Mouse (Mus musculus) limb, embryonic 15.5 days (tissue): ENCODE measurements around the gene Btn2a2. TPM values are rescaled to one million over a fixed set of nuclear protein-coding genes. Genes with fewer than 3 reads are reported as not detected.
A peak's percentile ranks its signal among the peaks of the same experiment; 100 is the strongest.

Source experiments
- ATAC-seq: fragments of 200-750 bp; cut with Nextera tagmentation; 2 replicates; pipeline ENCODE4 v1.8.0; 2017; ENCODE audit warnings: low read depth, moderate TSS enrichment; ENCODE audit not compliant: insufficient number of reproducible peaks, low FRiP score, low TSS enrichment
- H3K27ac ChIP-seq: fragments of 300-500 bp; sonication (generic); 2 replicates; pipeline ENCODE4 v1.5.1; 2015; ENCODE audit warnings: moderate library complexity, mild to moderate bottlenecking, inconsistent platforms
- H3K27me3 ChIP-seq: fragments of 300-500 bp; sonication (generic); 2 replicates; pipeline ENCODE4 v1.6.1; 2015; ENCODE audit warnings: inconsistent platforms
- H3K36me3 ChIP-seq: fragments of 300-500 bp; sonication (generic); 2 replicates; pipeline ENCODE4 v1.6.1; 2015; ENCODE audit warnings: inconsistent platforms
- H3K4me1 ChIP-seq: fragments of 300-500 bp; sonication (generic); 2 replicates; pipeline ENCODE4 v1.6.1; 2015; ENCODE audit warnings: inconsistent platforms
- H3K4me2 ChIP-seq: fragments of 300-500 bp; sonication (generic); 2 replicates; pipeline ENCODE4 v1.6.1; 2015; ENCODE audit warnings: mild to moderate bottlenecking, inconsistent platforms
- H3K4me3 ChIP-seq: fragments of 300-500 bp; sonication (generic); 2 replicates; pipeline ENCODE4 v1.5.1; 2015; ENCODE audit warnings: mild to moderate bottlenecking, inconsistent platforms
- H3K9ac ChIP-seq: fragments of 300-500 bp; sonication (generic); 2 replicates; pipeline ENCODE4 v1.6.1; 2015; ENCODE audit warnings: inconsistent platforms
- H3K9me3 ChIP-seq: fragments of 300-500 bp; sonication (generic); 2 replicates; pipeline ENCODE4 v1.6.1; 2016; ENCODE audit warnings: inconsistent platforms
- WGBS: fragments of 180-500 bp; shearing (Covaris S2); methylation state at CpG from one replicate; pipeline ENCODE4 v1.1.7; 2015; 5-methylcytosine and 5-hydroxymethylcytosine counted together
- polyA plus RNA-seq: library from polyadenylated mRNA; unstranded; fragments of >200 nt; fragmentation: Nextera tagmentation; extraction: Ambion mirVana; gene quantifications from 2 replicates; pipeline ENCODE4 v1.2.1, GENCODE M21; 2015

Gene Btn2a2
- polyA plus RNA-seq, 1 experiment from 2014 or later: 0.67 TPM

DNA sequence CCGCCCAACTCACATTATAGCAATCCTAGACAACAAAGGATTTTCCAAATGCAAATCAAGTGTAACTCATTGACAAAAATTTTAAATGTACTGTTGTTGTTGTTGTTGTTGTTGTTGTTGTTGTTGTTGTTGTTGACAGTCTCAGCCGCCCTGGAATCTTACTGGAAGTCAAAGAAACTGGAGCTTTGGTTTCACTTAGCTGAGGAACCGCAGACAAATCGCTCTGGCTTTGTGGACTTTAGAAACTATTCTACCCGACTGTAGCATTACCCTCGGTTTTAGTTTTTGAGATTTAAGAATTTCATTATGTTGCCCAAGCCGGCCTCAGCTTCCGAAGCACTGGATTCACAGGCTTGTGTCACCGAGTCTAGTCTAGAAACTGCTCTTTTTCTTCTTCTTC lies 34.7 kb downstream of the Btn2a2 start:
- Histone ChIP-seq H3K4me3 (peak overlapping the region; percentile 67), H3K27ac (peak overlapping the region; percentile 94), H3K9ac (peak overlapping the region; percentile 57), H3K27me3 (no peaks in the 10 kb centered on the region), H3K9me3 (no peaks in the 10 kb centered on the region), H3K36me3 (no peaks in the 10 kb centered on the region), H3K4me1 (no peaks in the 10 kb centered on the region), H3K4me2 (peak overlapping the region; percentile 48)
- under 1% methylated on average over 9 of the region's 9 CpGs for WGBS
- ATAC-seq: no peak

DNA sequence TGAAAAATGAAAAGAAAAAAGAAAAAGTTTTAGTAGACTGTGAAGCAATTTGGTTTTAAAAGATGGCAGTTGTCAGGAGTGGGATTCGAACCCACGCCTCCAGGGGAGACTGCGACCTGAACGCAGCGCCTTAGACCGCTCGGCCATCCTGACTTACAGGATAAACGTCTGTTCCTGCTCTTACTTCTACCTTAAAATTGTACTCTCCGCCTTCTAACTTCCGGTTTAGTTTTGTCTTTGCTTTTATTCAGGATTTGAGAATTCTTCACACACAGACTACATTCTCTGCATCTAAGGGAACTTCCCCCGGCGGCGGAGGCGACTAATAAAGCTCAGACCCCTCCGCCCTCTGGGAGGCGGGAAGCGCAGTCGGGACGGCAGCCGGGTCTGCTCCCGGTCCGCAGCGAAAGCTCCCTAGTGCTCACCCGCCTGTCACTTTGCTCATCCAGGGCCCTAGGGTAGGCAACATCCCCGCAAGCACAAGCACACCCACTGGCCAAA lies 35.2 kb downstream of the Btn2a2 start:
- peak; percentile 80 for ATAC-seq
- H3K27ac ChIP-seq: peak overlapping the region; percentile 94
- H3K9me3 ChIP-seq: no peaks in the 10 kb centered on the region
- H3K4me2 ChIP-seq: peak overlapping the region; percentile 48
- no peaks in the 10 kb centered on the region for H3K4me1 ChIP-seq
- peak overlapping the region; percentile 57 for H3K9ac ChIP-seq
- H3K36me3 ChIP-seq: no peaks in the 10 kb centered on the region
- WGBS: under 1% methylated on average over 25 of the region's 25 CpGs
- H3K4me3 ChIP-seq: peak overlapping the region; percentile 67
- H3K27me3 ChIP-seq: no peaks in the 10 kb centered on the region

DNA sequence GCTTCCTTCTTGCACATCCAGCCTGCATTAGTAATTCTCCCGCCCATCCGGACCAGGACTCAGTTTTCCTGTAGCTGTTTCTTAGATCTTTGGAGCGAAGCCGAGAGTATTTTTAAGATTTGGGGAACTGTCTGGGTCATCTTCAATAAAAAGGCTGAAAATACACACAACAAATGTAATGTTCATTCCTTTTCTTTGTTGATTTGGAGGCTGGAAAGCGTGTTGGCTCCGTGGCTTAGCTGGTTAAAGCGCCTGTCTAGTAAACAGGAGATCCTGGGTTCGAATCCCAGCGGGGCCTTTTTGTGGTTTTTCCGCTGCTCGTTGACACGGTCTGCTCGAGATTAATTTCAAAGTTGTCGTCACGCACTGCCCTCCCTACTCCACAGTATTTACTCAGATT lies 38.3 kb downstream of the Btn2a2 start:
- WGBS: under 1% methylated on average over 15 of the region's 15 CpGs
- no peak overlapping the region for H3K9ac ChIP-seq
- H3K4me1 ChIP-seq: no peaks in the 10 kb centered on the region
- peak overlapping the region; percentile 61 for H3K4me2 ChIP-seq
- no peaks in the 10 kb centered on the region for H3K27me3 ChIP-seq
- peak overlapping the region; percentile 62 for H3K27ac ChIP-seq
- H3K36me3 ChIP-seq: no peaks in the 10 kb centered on the region
- no peak for ATAC-seq
- H3K4me3 ChIP-seq: peak overlapping the region; percentile 54
- H3K9me3 ChIP-seq: no peaks in the 10 kb centered on the region

DNA sequence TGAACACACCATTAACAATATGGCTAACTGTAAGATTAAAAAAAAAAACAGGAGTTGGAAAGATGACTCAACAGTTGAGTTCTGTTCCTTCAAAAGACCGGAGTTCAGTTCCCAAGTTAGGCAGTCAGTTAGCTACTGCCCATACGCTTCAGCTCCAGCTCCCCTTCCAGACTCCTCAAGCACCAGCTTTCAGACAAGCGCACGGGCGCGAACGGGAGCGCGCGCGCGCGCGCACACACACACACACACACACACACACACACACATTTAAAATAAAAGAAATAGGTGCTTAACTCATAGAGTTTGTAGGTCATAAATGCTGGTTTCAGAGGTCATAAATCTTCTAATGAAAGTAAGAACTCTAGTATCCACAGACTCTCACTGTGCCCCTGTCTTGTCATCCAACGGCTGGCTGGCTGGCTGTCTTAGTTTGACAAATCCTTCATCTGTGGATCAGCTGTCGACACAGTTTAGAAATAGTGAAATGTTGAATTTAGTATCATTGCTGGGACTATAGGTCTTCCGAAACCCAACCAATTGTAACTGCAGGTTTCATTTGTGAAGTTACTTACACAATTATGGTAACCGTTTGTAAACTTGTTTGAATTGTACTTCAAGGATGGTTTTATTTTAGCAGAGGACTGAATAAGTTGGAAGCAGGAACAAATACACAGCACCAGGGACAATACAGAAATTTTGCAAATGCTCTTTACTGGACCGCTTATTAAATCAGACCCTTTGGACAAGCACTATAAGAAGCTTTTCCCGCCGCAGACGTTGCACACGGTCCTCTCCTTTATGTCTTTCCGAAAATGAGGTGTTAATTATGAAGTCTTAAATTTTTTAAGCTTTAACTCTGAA lies 39.2 kb downstream of the Btn2a2 start:
- WGBS: under 1% methylated on average over 24 of the region's 24 CpGs
- peak overlapping the region; percentile 61 for H3K4me2 ChIP-seq
- peak overlapping the region; percentile 71 for H3K27ac ChIP-seq
- no peaks in the 10 kb centered on the region for H3K36me3 ChIP-seq
- ATAC-seq: no peak
- H3K9ac ChIP-seq: peak overlapping the region; percentile 11
- no peaks in the 10 kb centered on the region for H3K27me3 ChIP-seq
- H3K9me3 ChIP-seq: no peaks in the 10 kb centered on the region
- H3K4me3 ChIP-seq: peak overlapping the region; percentile 54
- peaks cover 3% of the 10 kb centered on the region for H3K4me1 ChIP-seq

DNA sequence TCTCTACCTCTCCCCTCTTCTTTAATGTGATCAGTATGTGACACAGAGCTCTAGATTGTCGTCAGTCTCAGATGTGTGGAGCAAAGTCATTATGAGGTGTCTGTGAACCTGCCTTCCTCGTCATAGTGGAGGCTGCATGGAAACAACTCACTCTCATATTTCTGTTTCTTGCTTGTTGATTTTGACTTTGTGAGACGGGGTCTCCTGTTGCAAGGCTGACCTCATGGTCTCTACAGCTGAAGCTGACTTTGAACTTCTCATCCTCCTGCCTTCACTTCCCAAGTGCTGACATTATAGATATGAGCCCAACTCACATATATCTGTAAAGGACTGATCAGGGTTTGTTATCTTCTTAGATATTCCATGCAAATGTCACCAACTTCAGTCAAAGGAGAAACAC lies 39.9 kb downstream of the Btn2a2 start:
- Histone ChIP-seq H3K36me3 (no peaks in the 10 kb centered on the region), H3K9me3 (no peaks in the 10 kb centered on the region), H3K9ac (no peak overlapping the region), H3K4me3 (peak overlapping the region; percentile 54), H3K27ac (peak overlapping the region; percentile 71), H3K27me3 (no peaks in the 10 kb centered on the region), H3K4me1 (peaks cover 6% of the 10 kb centered on the region), H3K4me2 (peak overlapping the region; percentile 61)
- ATAC-seq: no peak
- WGBS: 52% methylated on average over 3 of the region's 3 CpGs

DNA sequence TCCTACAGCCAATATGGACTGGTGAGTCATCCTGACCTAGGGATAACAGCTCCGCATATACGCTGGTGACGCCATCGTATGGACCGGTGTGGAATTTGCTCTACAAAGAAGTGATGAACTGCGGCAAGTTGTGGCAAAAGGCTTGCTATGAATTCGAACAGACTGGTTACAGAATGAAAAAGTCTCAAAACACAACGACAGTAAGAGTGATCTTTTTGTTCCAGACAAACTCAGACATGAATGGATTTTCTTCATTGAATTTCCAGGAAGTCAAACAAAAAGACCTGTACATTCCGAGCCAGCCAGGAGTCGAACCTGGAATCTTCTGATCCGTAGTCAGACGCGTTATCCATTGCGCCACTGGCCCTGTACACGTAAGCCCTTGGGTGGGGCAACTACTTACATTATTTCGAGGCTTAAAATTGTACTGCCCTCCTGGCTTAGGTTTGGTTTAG lies 42.1 kb downstream of the Btn2a2 start:
- no peaks in the 10 kb centered on the region for H3K27me3 ChIP-seq
- peak overlapping the region; percentile 26; the same call in 1 of the 2 replicates for H3K9ac ChIP-seq
- no peaks in the 10 kb centered on the region for H3K36me3 ChIP-seq
- H3K4me2 ChIP-seq: peak overlapping the region; percentile 63
- H3K9me3 ChIP-seq: no peaks in the 10 kb centered on the region
- no peak for ATAC-seq
- H3K27ac ChIP-seq: peak overlapping the region; percentile 99
- H3K4me3 ChIP-seq: peak overlapping the region; percentile 59
- WGBS: under 1% methylated on average over 16 of the region's 16 CpGs
- H3K4me1 ChIP-seq: peaks cover 6% of the 10 kb centered on the region

DNA sequence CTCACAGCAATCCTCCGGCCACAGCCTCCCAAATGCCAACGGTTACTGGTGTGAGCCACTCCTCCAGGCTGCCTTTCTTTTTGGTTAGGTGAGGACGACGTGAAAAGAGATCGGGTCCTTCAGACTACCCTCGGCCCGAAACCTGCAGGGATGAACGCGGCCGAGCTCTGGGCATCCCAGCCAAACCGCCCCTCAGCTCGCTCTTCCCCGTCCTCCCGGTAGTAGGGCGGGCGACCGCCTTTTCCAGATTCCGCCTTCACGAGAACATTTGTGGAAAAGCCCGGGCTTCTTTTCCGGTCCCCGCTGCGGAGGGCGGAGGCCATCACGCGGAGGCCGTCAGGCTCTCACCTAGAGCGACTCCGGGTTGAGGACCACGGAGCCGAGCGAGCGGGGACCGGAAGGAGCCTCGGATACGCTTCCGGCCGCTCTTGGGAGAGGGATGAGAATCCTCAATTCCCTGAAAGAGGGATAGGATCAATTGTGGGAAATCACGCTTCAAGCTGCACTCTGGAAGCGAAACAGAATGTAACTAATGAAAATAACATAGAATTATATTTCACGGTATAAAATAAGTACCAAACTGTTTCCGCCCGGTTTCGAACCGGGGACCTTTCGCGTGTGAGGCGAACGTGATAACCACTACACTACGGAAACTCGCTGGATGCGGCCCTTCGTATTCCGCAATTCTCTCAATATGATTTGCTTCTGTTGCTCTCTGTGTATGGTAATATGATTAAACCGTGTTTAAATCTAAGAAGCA lies 42.9 kb downstream of the Btn2a2 start:
- peak overlapping the region; percentile 99 for H3K27ac ChIP-seq
- under 1% methylated on average over 55 of the region's 55 CpGs for WGBS
- no peaks in the 10 kb centered on the region for H3K27me3 ChIP-seq
- peak; percentile 92 for ATAC-seq
- H3K4me3 ChIP-seq: peak overlapping the region; percentile 59
- peak overlapping the region; percentile 72 for H3K9ac ChIP-seq
- H3K4me1 ChIP-seq: peaks cover 6% of the 10 kb centered on the region
- H3K36me3 ChIP-seq: no peaks in the 10 kb centered on the region
- H3K9me3 ChIP-seq: no peaks in the 10 kb centered on the region
- peak overlapping the region; percentile 63 for H3K4me2 ChIP-seq

DNA sequence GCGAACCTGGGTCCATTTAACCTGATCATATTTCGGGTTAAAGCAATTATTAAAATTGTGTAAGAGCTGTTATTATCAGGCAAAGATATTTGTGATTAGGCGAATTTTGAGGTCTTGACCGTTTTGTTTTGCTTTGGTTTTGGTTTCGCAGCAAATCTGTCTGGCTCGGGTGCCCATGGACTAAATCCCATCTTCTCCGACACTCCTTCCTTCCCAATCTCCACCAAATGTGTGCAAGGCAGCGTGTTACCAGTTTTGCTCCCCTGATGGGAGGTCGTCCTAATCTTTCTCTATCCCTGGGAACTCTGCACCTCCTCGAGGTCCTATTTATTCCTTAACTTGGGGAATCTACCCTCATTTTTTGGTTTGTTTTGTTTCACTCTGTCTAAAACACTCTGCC lies 43.5 kb downstream of the Btn2a2 start:
- WGBS: 3% methylated on average over 10 of the region's 10 CpGs
- no peak for ATAC-seq

DNA sequence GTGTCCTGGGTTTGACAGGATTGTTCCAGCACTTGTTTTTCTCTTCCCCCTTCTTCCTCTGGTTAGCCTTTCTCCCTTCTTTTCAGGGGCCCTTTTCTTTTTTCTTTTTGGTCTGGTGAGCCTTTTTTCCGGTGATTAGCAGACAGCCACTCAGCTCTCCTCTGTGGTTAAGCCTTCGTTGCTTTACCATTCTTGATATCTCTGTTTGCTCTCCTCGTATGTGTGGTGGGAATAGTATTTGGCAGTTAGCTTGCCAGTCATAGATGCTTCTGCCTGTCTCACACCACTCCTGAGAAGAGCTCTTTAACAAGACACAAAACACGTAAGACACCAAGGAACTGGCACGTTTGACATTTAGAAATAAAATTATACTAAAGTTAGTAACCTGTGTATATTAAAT lies 44.2 kb downstream of the Btn2a2 start:
- peak overlapping the region; percentile 33; the same call in 1 of the 2 replicates for H3K27ac ChIP-seq

More for the DNA sequence above, 43.5 kb downstream of the Btn2a2 start:
- Histone ChIP-seq H3K27me3 (no peaks in the 10 kb centered on the region), H3K4me1 (peaks cover 6% of the 10 kb centered on the region), H3K4me3 (peak overlapping the region; percentile 59), H3K36me3 (no peaks in the 10 kb centered on the region), H3K4me2 (peak overlapping the region; percentile 63), H3K27ac (peak overlapping the region; percentile 99), H3K9ac (peak overlapping the region; percentile 72), H3K9me3 (no peaks in the 10 kb centered on the region)

DNA sequence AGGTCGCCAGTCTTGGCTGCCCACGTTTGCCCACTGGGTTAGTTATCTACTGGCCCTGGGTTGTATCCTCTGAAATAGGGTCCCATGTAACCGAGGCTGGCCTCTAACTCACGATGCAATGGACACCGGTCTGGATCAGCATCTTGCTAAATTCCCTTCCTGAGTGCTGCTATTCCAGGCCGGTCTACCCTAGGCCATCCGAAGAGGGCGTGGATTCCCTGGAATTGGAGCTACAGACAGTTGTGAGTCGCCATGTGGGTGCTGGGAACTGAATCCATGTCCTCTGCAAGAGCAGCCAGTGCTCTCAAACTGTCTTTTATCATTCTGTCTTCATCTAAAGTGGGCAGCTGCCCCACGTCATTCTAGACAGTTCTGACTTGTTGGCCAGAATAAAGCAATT lies 48.8 kb downstream of the Btn2a2 start:
- Histone ChIP-seq H3K9ac (no peak overlapping the region), H3K36me3 (no peaks in the 10 kb centered on the region), H3K4me2 (no peak overlapping the region), H3K4me1 (peaks cover 9% of the 10 kb centered on the region), H3K4me3 (no peak overlapping the region), H3K27ac (no peak overlapping the region), H3K9me3 (no peaks in the 10 kb centered on the region), H3K27me3 (no peaks in the 10 kb centered on the region)
- WGBS: 69% methylated on average over 10 of the region's 10 CpGs
- ATAC-seq: no peak

More for the DNA sequence above, 44.2 kb downstream of the Btn2a2 start:
- Histone ChIP-seq H3K9ac (no peak overlapping the region), H3K36me3 (no peaks in the 10 kb centered on the region), H3K27me3 (no peaks in the 10 kb centered on the region), H3K9me3 (no peaks in the 10 kb centered on the region), H3K4me3 (peak overlapping the region; percentile 59), H3K4me1 (peaks cover 6% of the 10 kb centered on the region), H3K4me2 (peak overlapping the region; percentile 63)
- 60% methylated on average over 5 of the region's 5 CpGs for WGBS
- no peak for ATAC-seq

DNA sequence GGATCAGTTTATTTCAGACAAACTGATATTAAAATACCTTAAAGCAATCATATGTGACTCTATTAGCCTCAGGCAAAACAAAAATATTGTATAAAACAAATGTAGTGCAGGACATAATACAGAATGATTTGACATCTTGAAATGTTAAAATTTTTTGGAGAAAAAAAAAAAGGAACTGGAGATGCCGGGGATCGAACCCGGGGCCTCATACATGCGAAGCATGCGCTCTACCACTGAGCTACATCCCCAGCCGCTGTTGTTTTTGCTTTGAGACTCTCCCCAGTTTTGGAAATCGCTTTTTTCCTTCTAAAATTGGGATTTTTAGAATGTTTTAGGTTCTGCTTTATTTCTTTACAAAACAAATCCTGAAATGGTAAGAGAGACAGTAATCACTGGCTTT lies 50.1 kb downstream of the Btn2a2 start:
- H3K4me1 ChIP-seq: peaks cover 3% of the 10 kb centered on the region; the same call in 1 of the 2 replicates
- no peaks in the 10 kb centered on the region for H3K36me3 ChIP-seq
- H3K9me3 ChIP-seq: no peaks in the 10 kb centered on the region
- H3K4me3 ChIP-seq: peak overlapping the region; percentile 51
- H3K27ac ChIP-seq: 0 out of 2 replicates have a peak overlapping the region, but pooled peaks have one; percentile 59
- H3K9ac ChIP-seq: no peak overlapping the region
- 0% methylated on average over 7 of the region's 7 CpGs for WGBS
- no peaks in the 10 kb centered on the region for H3K27me3 ChIP-seq
- no peak for ATAC-seq
- peak overlapping the region; percentile 54 for H3K4me2 ChIP-seq
